Mouse (Mus musculus) forebrain, embryonic 13.5 days (tissue): Measurements from ENCODE around the gene Ubald2. TPM values are rescaled to one million over a fixed set of nuclear protein-coding genes. Genes with fewer than 3 reads are reported as not detected.
"Not testable (repeated sequence)": the region's sequence is repeated elsewhere in the genome, so short reads cannot be mapped to it uniquely, and the experiment has no call there.

Experiments
- ATAC-seq: fragments of 200-750 bp; cut with Nextera tagmentation; 2 replicates; pipeline ENCODE4 v1.8.0; 2017
- H3K27ac ChIP-seq: fragments of 300-500 bp; sonication (generic); 2 replicates; pipeline ENCODE4 v1.5.1; 2015; ENCODE audit warnings: inconsistent platforms, mild to moderate bottlenecking, moderate library complexity
- H3K27me3 ChIP-seq: fragments of 300-500 bp; sonication (generic); 2 replicates; pipeline ENCODE4 v1.6.1; 2015; ENCODE audit warnings: mild to moderate bottlenecking, inconsistent platforms
- H3K36me3 ChIP-seq: fragments of 300-500 bp; sonication (generic); 2 replicates; pipeline ENCODE4 v1.6.1; 2015; ENCODE audit warnings: mild to moderate bottlenecking, inconsistent platforms; ENCODE audit not compliant: poor library complexity, severe bottlenecking
- H3K4me1 ChIP-seq: fragments of 300-500 bp; sonication (generic); 2 replicates; pipeline ENCODE4 v1.6.1; 2015; ENCODE audit warnings: inconsistent platforms
- H3K4me2 ChIP-seq: fragments of 300-500 bp; sonication (generic); 2 replicates; pipeline ENCODE4 v1.6.1; 2015; ENCODE audit warnings: inconsistent platforms, mild to moderate bottlenecking, moderate library complexity
- H3K4me3 ChIP-seq: fragments of 300-500 bp; sonication (generic); 2 replicates; pipeline ENCODE4 v1.5.1; 2015; ENCODE audit warnings: mild to moderate bottlenecking, inconsistent platforms
- H3K9ac ChIP-seq: fragments of 300-500 bp; sonication (generic); 2 replicates; pipeline ENCODE4 v1.6.1; 2015; ENCODE audit warnings: mild to moderate bottlenecking, inconsistent platforms
- H3K9me3 ChIP-seq: fragments of 300-500 bp; sonication (generic); replicated peaks from 2 replicates; pipeline ENCODE4 v1.6.1; 2016; ENCODE audit warnings: inconsistent platforms
- WGBS: fragments of 180-500 bp; shearing (Covaris S2); methylation state at CpG from one replicate; pipeline ENCODE4 v1.1.7; 2015; 5-methylcytosine and 5-hydroxymethylcytosine counted together
- polyA plus RNA-seq: library from polyadenylated mRNA; unstranded; fragments of >200 nt; fragmentation: Nextera tagmentation; extraction: Ambion mirVana; gene quantifications from 2 replicates; pipeline ENCODE4 v1.2.1, GENCODE M21; 2015

The Ubald2 gene
- polyA plus RNA-seq, 1 experiment from 2014 or later: 58.2 TPM

DNA sequence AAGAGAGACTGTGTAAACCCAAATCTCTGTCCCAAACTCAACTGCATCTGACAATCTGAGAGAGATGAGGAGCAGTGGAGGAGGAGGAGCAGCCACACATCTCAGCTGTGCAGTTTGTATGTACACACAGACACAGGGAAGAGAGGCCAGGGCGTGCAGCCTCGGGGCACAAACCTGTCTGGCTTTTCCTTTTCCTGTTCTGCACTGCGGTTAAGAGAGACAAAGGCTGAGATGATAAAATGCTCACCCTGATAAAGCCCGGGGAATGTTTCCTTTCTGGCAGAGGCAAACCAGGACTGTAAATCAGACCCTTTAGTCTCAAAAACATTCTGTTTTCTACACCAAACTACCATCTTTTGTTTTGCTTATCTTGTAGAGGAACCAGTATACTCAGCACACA is 33.3 kb upstream of the Ubald2 start:
- ATAC-seq: no peak
- no peaks in the 10 kb centered on the region for H3K9me3 ChIP-seq
- WGBS: 90% methylated on average over 4 of the region's 4 CpGs
- H3K27ac ChIP-seq: no peak overlapping the region
- H3K4me2 ChIP-seq: no peak overlapping the region
- 0 out of 2 replicates have a peak overlapping the region, but pooled peaks have one; percentile 22 for H3K9ac ChIP-seq
- H3K4me1 ChIP-seq: peaks cover 5% of the 10 kb centered on the region
- H3K36me3 ChIP-seq: peaks cover 32% of the 10 kb centered on the region
- no peak overlapping the region for H3K4me3 ChIP-seq
- H3K27me3 ChIP-seq: no peaks in the 10 kb centered on the region

DNA sequence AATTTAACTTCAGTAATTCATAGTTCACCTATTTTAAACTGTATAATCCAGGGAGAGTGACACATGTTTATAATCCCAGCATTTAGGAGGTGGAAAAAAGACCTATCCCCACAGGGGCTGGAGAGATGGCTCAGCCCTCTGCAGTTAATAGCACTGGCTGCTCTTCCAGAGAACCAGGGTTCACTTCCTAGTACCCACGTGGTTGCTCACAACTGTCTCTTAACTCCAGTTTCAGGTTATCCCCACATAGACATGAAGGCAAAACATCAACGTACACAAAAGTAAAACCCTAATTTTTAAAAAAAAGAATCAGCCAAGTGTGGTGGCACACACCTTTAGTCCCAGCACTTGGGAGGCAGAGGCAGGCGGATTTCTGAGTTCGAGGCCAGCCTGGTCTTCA is 28.3 kb upstream of the Ubald2 start:
- H3K9me3 ChIP-seq: no peaks in the 10 kb centered on the region
- WGBS: 83% methylated on average over 4 of the region's 4 CpGs
- peaks cover 2% of the 10 kb centered on the region for H3K4me1 ChIP-seq
- H3K4me3 ChIP-seq: no peak overlapping the region
- no peak overlapping the region for H3K4me2 ChIP-seq
- ATAC-seq: no peak
- H3K36me3 ChIP-seq: peaks cover 31% of the 10 kb centered on the region
- no peak overlapping the region for H3K9ac ChIP-seq
- H3K27ac ChIP-seq: no peak overlapping the region
- H3K27me3 ChIP-seq: no peaks in the 10 kb centered on the region

DNA sequence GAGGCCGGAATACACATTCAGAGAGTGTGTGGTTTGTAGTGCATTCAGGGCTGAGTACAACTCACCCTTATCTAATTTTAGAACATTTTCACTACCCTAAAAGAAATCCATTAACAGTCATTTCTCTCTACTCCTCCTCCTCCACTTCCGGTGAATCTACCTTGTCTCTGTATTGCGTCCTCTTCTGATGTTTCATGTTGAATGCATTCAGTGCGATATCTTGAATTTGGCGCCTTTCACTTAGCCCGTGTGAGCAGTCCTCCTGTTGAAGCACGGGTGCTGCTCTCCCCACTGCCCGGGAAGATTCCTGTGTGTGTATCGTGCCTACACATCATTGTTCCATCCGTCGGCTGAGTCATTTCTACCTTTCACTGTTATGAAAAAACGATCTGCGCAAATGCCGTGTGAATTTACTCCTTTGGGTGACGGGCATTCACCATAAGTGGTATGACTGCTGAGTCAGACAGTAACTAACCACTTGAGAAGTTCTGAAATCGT is 27.6 kb upstream of the Ubald2 start:
- Histone ChIP-seq H3K9me3 (no peaks in the 10 kb centered on the region), H3K4me3 (no peak overlapping the region), H3K4me1 (peaks cover 9% of the 10 kb centered on the region), H3K4me2 (no peak overlapping the region), H3K9ac (no peak overlapping the region), H3K36me3 (peaks cover 31% of the 10 kb centered on the region), H3K27ac (no peak overlapping the region), H3K27me3 (no peaks in the 10 kb centered on the region)
- WGBS: 95% methylated on average over 16 of the region's 16 CpGs
- no peak for ATAC-seq

DNA sequence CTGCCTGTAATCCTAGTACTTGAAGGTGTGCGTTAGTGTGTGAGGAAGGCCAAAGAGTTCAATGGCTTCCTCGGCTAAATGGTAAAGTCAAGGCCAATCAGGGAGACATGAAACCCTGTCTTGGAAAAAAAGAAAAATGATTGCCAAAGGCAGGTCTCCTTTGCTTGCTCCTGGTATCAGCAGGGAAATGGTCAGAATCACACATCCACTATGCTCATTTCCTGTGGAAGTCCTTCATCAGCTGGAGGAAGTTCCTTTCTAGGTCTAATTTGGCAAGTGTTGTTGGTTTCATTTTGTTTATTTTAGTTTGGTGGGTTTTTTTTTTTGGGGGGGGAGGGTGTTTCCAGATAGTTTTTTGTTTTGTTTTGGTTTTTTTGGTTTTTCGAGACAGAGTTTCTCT is 24.9 kb upstream of the Ubald2 start:
- no peak overlapping the region for H3K4me2 ChIP-seq
- H3K9me3 ChIP-seq: no peaks in the 10 kb centered on the region
- no peak overlapping the region for H3K4me3 ChIP-seq
- no peak overlapping the region for H3K27ac ChIP-seq
- no peaks in the 10 kb centered on the region for H3K27me3 ChIP-seq
- WGBS: 92% methylated on average over 3 of the region's 3 CpGs
- no peak overlapping the region for H3K9ac ChIP-seq
- H3K4me1 ChIP-seq: peaks cover 26% of the 10 kb centered on the region
- ATAC-seq: no peak
- peaks cover 16% of the 10 kb centered on the region for H3K36me3 ChIP-seq

DNA sequence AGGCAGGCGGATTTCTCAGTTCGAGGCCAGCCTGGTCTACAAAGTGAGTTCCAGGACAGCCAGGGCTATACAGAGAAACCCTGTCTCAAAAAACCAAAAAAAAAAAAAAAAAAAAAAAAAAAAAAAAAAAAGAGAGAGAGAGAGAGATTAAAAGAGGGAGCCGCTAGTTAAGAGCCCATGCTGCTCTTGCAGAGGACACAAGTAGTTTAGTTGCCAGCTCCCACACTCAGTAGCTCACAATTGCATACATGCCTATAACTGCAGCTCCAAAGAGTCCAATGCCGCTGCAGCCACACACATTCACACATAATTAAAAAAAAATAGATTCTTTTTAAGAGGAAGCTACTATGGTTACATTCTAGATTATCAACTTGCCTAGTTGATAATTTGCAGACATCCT is 23.5 kb upstream of the Ubald2 start:
- WGBS: 98% methylated on average over 4 of the region's 4 CpGs
- H3K36me3 ChIP-seq, H3K27me3 ChIP-seq, H3K9ac ChIP-seq, H3K27ac ChIP-seq, ATAC-seq, H3K9me3 ChIP-seq, H3K4me3 ChIP-seq: not testable (repeated sequence)
- peak overlapping the region; percentile 94 for H3K4me2 ChIP-seq
- H3K4me1 ChIP-seq: peaks cover 26% of the 10 kb centered on the region

DNA sequence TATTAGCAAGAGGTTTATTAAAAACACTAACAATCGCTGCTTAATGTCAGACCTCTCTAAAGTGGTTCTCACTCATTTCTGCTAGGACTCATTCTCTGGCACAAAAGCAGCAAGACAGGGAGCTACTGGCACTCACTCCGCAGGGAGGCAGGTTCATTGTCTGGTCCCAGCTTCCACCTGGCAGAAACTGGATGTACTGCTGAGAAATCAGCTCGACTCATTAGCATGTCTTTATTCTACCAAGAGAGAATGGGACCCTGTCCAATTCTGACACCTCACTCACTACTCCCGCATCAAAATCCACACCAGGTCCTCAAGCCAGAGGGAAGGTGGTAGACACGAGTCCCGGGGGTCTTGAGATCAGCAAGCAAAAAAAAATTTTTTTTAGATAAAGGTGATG is 22.3 kb upstream of the Ubald2 start:
- Histone ChIP-seq H3K4me3 (peak overlapping the region; percentile 89), H3K36me3 (no peaks in the 10 kb centered on the region), H3K9me3 (no peaks in the 10 kb centered on the region), H3K4me2 (peak overlapping the region; percentile 94), H3K27me3 (no peaks in the 10 kb centered on the region), H3K9ac (peak overlapping the region; percentile 95), H3K27ac (peak overlapping the region; percentile 93), H3K4me1 (peaks cover 26% of the 10 kb centered on the region)
- 3% methylated on average over 6 of the region's 6 CpGs for WGBS
- ATAC-seq: no peak

DNA sequence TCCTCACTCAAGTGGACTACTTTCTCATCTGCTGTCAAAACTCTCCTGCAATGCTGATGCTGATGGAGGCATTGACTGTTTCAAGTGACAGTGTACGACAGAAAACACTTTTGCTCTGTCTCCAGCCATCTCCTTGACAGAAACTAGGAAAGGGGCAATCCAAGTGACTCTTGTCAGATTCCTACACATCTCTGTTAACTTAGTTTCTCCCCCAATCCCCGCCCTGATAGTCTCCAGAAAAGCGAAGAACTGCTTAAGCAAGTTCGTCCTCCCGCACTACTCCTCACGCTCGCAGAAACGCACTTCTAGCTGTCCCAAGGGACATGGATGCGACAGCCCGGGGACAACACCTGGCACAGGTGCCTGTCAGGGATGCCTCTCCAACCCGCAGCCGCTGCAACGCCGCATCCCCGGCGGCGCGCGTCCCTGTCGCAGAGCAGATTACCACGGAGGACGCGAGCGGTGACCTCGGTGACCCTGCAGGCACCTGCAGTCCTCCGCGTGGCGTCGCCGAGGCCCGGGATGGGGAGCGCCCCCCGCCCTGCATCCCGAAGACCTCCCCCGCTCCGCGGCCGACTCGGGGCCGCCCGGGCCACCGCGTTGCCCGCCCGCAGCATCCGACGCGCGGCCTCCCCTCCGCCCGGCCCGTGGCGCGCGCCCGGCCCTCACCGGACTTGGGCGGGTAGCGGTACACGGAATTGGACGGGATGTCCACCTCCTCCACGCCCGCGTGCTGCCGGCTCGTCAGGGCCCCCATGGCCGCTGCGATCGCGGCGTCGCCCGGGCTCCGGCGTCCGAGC is 21.7 kb upstream of the Ubald2 start:
- Histone ChIP-seq H3K4me3 (peak overlapping the region; percentile 89), H3K27ac (peak overlapping the region; percentile 93), H3K9me3 (no peaks in the 10 kb centered on the region), H3K27me3 (no peaks in the 10 kb centered on the region), H3K9ac (peak overlapping the region; percentile 95), H3K36me3 (no peaks in the 10 kb centered on the region), H3K4me1 (peaks cover 26% of the 10 kb centered on the region), H3K4me2 (peak overlapping the region; percentile 94)
- peak; percentile 48; the same call in 1 of the 2 replicates for ATAC-seq
- WGBS: under 1% methylated on average over 59 of the region's 76 CpGs

DNA sequence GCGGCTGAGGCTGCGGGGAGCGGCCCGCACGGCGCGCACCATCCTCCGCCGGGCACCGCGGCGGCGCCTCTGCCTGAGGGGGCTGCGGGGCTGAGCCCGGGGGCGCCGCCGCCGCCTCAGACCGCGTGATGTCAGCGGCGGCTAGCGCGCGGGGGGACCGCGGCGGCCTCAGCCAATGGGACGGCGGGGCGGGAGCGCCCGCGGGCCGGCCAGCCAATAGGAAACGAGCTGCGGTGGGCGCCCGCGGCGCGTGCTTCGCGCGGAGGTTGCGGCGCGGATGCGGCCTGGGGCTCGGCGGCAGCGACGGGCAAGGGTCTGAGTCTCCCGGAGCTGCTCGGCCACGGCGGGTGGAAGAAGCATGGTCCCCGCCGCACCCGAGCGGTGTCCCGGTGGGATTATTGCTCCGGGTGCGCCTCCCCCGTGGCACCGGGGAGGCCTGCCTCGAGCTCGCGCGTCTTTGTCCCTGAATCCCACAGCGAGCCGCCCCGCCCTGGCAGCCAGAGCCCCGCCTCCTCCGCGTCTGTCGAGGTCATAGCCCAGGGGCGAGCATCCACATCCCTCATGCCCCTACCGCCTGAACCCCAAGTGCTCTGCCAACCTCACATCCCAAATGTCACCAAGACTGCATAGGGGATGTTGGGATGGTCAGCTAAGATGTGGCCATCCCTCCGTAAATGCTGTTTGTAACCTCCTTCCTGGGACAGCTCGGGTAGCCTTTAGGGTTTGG is 20.8 kb upstream of the Ubald2 start, which contains the start of gene Rnf157:
Gene Rnf157, minus strand, starts transcription at position 129 of the 727 bp plus-strand sequence.
- Histone ChIP-seq H3K36me3 (no peaks in the 10 kb centered on the region), H3K9ac (peak within 1 kb of the TSS; percentile 95), H3K4me1 (peaks cover 26% of the 10 kb centered on the region), H3K4me2 (peak within 1 kb of the TSS; percentile 94), H3K4me3 (peak within 1 kb of the TSS; percentile 89), H3K9me3 (no peaks in the 10 kb centered on the region), H3K27me3 (no peaks in the 10 kb centered on the region), H3K27ac (peak within 1 kb of the TSS; percentile 93)
- 3% methylated on average over 51 of the region's 82 CpGs for WGBS
- ATAC-seq: peak; percentile 97

DNA sequence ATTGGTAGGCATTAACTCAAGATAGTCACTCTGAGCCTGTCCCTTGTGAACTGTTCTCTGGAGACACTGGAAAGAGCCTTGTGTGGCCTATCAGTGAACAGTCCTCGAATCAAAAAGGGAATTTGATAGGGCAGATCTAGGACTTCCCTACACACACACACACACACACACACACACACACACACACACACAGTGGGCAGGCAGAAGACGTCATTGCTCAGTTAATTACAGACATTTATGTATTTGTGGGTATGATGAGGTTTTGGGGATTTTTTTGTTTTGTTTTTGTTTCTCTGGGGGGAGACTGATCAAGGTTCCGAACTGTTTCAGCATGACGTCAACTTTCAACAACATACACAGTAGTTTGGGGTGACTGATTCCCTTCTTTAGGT is 20.3 kb upstream of the Ubald2 start:
- Histone ChIP-seq H3K4me2 (peak overlapping the region; percentile 94), H3K9ac (peak overlapping the region; percentile 95), H3K36me3 (no peaks in the 10 kb centered on the region), H3K27me3 (no peaks in the 10 kb centered on the region), H3K4me3 (peak overlapping the region; percentile 89), H3K4me1 (peaks cover 26% of the 10 kb centered on the region), H3K27ac (peak overlapping the region; percentile 93), H3K9me3 (no peaks in the 10 kb centered on the region)
- ATAC-seq: no peak
- 90% methylated on average over 4 of the region's 4 CpGs for WGBS

DNA sequence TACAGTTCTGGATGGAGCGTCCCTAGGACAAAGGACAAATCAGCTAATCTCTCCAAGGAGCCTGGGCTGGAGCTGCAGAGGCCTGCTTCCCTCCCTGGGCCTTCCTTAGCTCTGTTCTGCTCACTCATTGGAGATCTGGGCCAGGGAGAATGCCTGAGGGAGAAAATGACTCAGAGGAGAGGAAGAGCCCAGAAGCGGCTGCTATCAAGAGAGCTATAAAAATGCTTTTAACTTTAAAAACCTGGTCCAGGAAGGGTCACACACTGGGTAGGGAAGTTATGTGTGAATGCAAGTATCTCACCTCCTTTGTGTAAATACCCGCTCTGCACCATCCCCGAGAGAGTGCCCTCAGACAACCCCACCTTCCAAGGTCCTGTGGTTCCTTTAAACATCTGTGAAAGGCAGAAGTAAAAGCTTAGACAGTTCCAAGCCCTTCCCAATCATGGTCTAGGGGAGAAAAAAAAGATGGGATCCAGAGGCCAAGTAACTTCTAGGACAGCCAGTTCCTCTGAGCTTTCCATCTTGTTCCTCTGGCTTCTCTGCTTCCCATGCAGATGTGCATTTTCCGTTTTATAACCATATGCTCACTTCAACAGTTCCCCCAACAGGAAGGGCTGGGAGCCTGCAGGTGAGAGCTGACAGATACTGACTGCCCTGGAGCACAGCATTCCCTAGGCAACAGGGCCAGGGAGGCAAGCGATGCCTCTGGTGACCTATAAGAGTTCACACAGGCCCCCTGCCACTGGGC is 17.5 kb upstream of the Ubald2 start:
- H3K9ac ChIP-seq: no peak overlapping the region
- H3K9me3 ChIP-seq: no peaks in the 10 kb centered on the region
- no peak overlapping the region for H3K27ac ChIP-seq
- H3K4me2 ChIP-seq: no peak overlapping the region
- H3K4me3 ChIP-seq: no peak overlapping the region
- ATAC-seq: no peak
- WGBS: 71% methylated on average over 6 of the region's 6 CpGs
- no peaks in the 10 kb centered on the region for H3K36me3 ChIP-seq
- peaks cover 17% of the 10 kb centered on the region for H3K4me1 ChIP-seq
- no peaks in the 10 kb centered on the region for H3K27me3 ChIP-seq

DNA sequence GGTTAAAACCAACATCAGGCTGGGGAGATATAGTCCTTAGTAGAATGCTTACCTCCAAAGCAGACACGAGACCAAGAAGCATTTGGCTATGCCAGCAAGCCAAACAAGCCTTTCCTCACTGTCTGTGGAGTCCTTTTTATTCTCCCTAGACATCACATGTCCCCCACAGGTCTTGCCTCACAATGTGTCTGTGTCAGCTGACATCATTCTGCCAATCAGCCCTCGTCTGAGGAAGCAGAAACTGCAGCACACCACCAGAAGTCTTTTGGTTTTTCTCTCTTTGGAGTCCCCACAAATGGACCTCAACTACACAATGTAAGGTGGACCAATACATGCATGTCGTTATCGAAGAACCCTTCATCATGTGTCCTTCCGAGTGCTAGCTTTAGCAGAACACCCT is 16.8 kb upstream of the Ubald2 start:
- no peaks in the 10 kb centered on the region for H3K9me3 ChIP-seq
- no peak overlapping the region for H3K9ac ChIP-seq
- no peak for ATAC-seq
- H3K36me3 ChIP-seq: no peaks in the 10 kb centered on the region
- peaks cover 10% of the 10 kb centered on the region for H3K4me1 ChIP-seq
- no peak overlapping the region for H3K27ac ChIP-seq
- H3K4me2 ChIP-seq: no peak overlapping the region
- 87% methylated on average over 5 of the region's 5 CpGs for WGBS
- no peaks in the 10 kb centered on the region for H3K27me3 ChIP-seq
- H3K4me3 ChIP-seq: no peak overlapping the region
